Mouse (Mus musculus) forebrain, embryonic 11.5 days (tissue): ENCODE results near the gene Smarcc2. TPM values are rescaled to one million over a fixed set of nuclear protein-coding genes. Genes with fewer than 3 reads are reported as not detected.

ENCODE experiments used
- ATAC-seq: fragments of 200-750 bp; cut with Nextera tagmentation; replicated peaks from 2 replicates; pipeline ENCODE4 v1.8.0; 2017; ENCODE audit warnings: moderate TSS enrichment; ENCODE audit not compliant: low FRiP score
- DNase-seq: peaks from one replicate; pipeline ENCODE4 v3.0.0-alpha.2; 2017; ENCODE audit warnings: low spot score
- H3K27ac ChIP-seq: fragments of 300-500 bp; sonication (generic); 2 replicates; pipeline ENCODE4 v1.5.1; 2014; ENCODE audit warnings: low read depth, low read length
- H3K27me3 ChIP-seq: fragments of 300-500 bp; sonication (generic); 2 replicates; pipeline ENCODE4 v1.6.1; 2014; ENCODE audit warnings: mild to moderate bottlenecking, low read length, mixed read lengths; ENCODE audit not compliant: control insufficient read depth, insufficient read depth
- H3K36me3 ChIP-seq: fragments of 300-500 bp; sonication (generic); 2 replicates; pipeline ENCODE4 v1.6.1; 2014; ENCODE audit warnings: mild to moderate bottlenecking, low read length, moderate library complexity, mixed read lengths; ENCODE audit not compliant: control insufficient read depth, insufficient read depth
- H3K4me1 ChIP-seq: fragments of 300-500 bp; sonication (generic); replicated peaks from 2 replicates; pipeline ENCODE4 v1.6.1; 2014; ENCODE audit warnings: low read length, mixed read lengths; ENCODE audit not compliant: control insufficient read depth, insufficient read depth
- H3K4me2 ChIP-seq: fragments of 300-500 bp; sonication (generic); 2 replicates; pipeline ENCODE4 v1.6.1; 2014; ENCODE audit warnings: low read depth, mild to moderate bottlenecking, low read length, moderate library complexity, mixed read lengths; ENCODE audit not compliant: severe bottlenecking
- H3K4me3 ChIP-seq: fragments of 300-500 bp; sonication (generic); 2 replicates; pipeline ENCODE4 v1.5.1; 2014; ENCODE audit warnings: low read depth, low read length
- H3K9ac ChIP-seq: fragments of 300-500 bp; sonication (generic); 2 replicates; pipeline ENCODE4 v1.6.1; 2014; ENCODE audit warnings: low read length
- H3K9me3 ChIP-seq: fragments of 300-500 bp; sonication (generic); 2 replicates; pipeline ENCODE4 v1.6.1; 2016; ENCODE audit warnings: low read length, mixed read lengths; ENCODE audit not compliant: control insufficient read depth
- WGBS: fragments of 180-500 bp; shearing (Covaris S2); extraction: QIAGEN DNeasy Blood & Tissue Kit; methylation state at CpG from one replicate; pipeline ENCODE4 v1.1.7; 2014; 5-methylcytosine and 5-hydroxymethylcytosine counted together
- polyA plus RNA-seq: library from polyadenylated mRNA; unstranded; fragments of >200 nt; fragmentation: Nextera tagmentation; extraction: Ambion mirVana; gene quantifications from 2 replicates; pipeline ENCODE4 v1.2.1, GENCODE M21; 2014

Smarcc2 gene
- polyA plus RNA-seq, 1 experiment from 2014 or later, result 139 TPM

- WGBS, result 91% methylated on average over 5 of the region's 5 CpGs
- H3K36me3 ChIP-seq, result no peaks in the 10 kb centered on the region; the same call in 1 of the 2 replicates
- H3K4me2 ChIP-seq, result no peak overlapping the region
- H3K9me3 ChIP-seq, result no peaks in the 10 kb centered on the region
- H3K27me3 ChIP-seq, result no peaks in the 10 kb centered on the region
- no peak overlapping the region for H3K27ac ChIP-seq
- no peaks in the 10 kb centered on the region for H3K4me1 ChIP-seq
- DNase-seq (no peak), ATAC-seq (no peak)
- H3K9ac ChIP-seq, result no peak overlapping the region
- no peak overlapping the region for H3K4me3 ChIP-seq
These were observed 36.6 kb upstream of the Smarcc2 start for GRCm38 (mm10) chr10:128422426-128422825.

GRCm38 (mm10) chr10:128424604-128425003, 34.4 kb upstream of the Smarcc2 start:
- H3K9ac ChIP-seq, result no peak overlapping the region
- no peaks in the 10 kb centered on the region for H3K4me1 ChIP-seq
- H3K9me3 ChIP-seq, result no peaks in the 10 kb centered on the region
- H3K27ac ChIP-seq, result no peak overlapping the region
- H3K4me2 ChIP-seq, result no peak overlapping the region
- DNase-seq (no peak), ATAC-seq (no peak)
- H3K27me3 ChIP-seq, result no peaks in the 10 kb centered on the region
- H3K36me3 ChIP-seq, result no peaks in the 10 kb centered on the region; the same call in 1 of the 2 replicates
- WGBS, result 72% methylated on average over 7 of the region's 7 CpGs
- H3K4me3 ChIP-seq, result no peak overlapping the region

GRCm38 (mm10) chr10:128425260-128425659, 33.8 kb upstream of the Smarcc2 start:
- H3K4me3 ChIP-seq, result no peak overlapping the region
- ATAC-seq, result no peak
- H3K27ac ChIP-seq, result no peak overlapping the region
- H3K27me3 ChIP-seq, result no peaks in the 10 kb centered on the region
- no peak for DNase-seq
- no peaks in the 10 kb centered on the region for H3K9me3 ChIP-seq
- H3K36me3 ChIP-seq, result no peaks in the 10 kb centered on the region; the same call in 1 of the 2 replicates
- H3K4me2 ChIP-seq, result no peak overlapping the region
- no peak overlapping the region for H3K9ac ChIP-seq
- WGBS, result 88% methylated on average over 3 of the region's 3 CpGs
- no peaks in the 10 kb centered on the region for H3K4me1 ChIP-seq

- no peak for ATAC-seq
These were observed 30.0 kb upstream of the Smarcc2 start for GRCm38 (mm10) chr10:128429052-128429451.

GRCm38 (mm10) chr10:128429454-128429853, 29.6 kb upstream of the Smarcc2 start:
- Histone ChIP-seq H3K27me3 (no peaks in the 10 kb centered on the region), H3K9me3 (no peaks in the 10 kb centered on the region), H3K9ac (no peak overlapping the region), H3K4me1 (no peaks in the 10 kb centered on the region), H3K27ac (no peak overlapping the region), H3K4me2 (no peak overlapping the region), H3K36me3 (no peaks in the 10 kb centered on the region; the same call in 1 of the 2 replicates), H3K4me3 (no peak overlapping the region)
- DNase-seq (no peak), ATAC-seq (no peak)
- WGBS, result 88% methylated on average over 4 of the region's 4 CpGs

More at GRCm38 (mm10) chr10:128429052-128429451, 30.0 kb upstream of the Smarcc2 start:
- no peaks in the 10 kb centered on the region for H3K27me3 ChIP-seq
- no peak for DNase-seq
- H3K36me3 ChIP-seq, result no peaks in the 10 kb centered on the region; the same call in 1 of the 2 replicates
- H3K4me3 ChIP-seq, result no peak overlapping the region
- no peak overlapping the region for H3K9ac ChIP-seq
- no peak overlapping the region for H3K4me2 ChIP-seq
- no peaks in the 10 kb centered on the region for H3K4me1 ChIP-seq
- H3K27ac ChIP-seq, result no peak overlapping the region
- no peaks in the 10 kb centered on the region for H3K9me3 ChIP-seq
- WGBS, result 91% methylated on average over 5 of the region's 5 CpGs

GRCm38 (mm10) chr10:128433417-128433816, 25.6 kb upstream of the Smarcc2 start:
- Histone ChIP-seq H3K27me3 (no peaks in the 10 kb centered on the region), H3K9me3 (no peaks in the 10 kb centered on the region), H3K4me2 (no peak overlapping the region), H3K4me1 (no peaks in the 10 kb centered on the region), H3K36me3 (peaks cover 12% of the 10 kb centered on the region), H3K4me3 (no peak overlapping the region), H3K9ac (no peak overlapping the region), H3K27ac (no peak overlapping the region)
- ATAC-seq (no peak), DNase-seq (no peak)
- WGBS, result 92% methylated on average over 2 of the region's 2 CpGs

- 93% methylated on average over 10 of the region's 10 CpGs for WGBS
- no peaks in the 10 kb centered on the region for H3K9me3 ChIP-seq
- peaks cover 12% of the 10 kb centered on the region for H3K36me3 ChIP-seq
- no peak for DNase-seq
- H3K4me1 ChIP-seq, result no peaks in the 10 kb centered on the region
- no peak overlapping the region for H3K27ac ChIP-seq
- H3K4me2 ChIP-seq, result no peak overlapping the region
- no peaks in the 10 kb centered on the region for H3K27me3 ChIP-seq
- no peak for ATAC-seq
- H3K4me3 ChIP-seq, result no peak overlapping the region
- H3K9ac ChIP-seq, result no peak overlapping the region
These were observed 24.4 kb upstream of the Smarcc2 start for GRCm38 (mm10) chr10:128434681-128435080.

GRCm38 (mm10) chr10:128435186-128435823, 23.7 kb upstream of the Smarcc2 start:
- Histone ChIP-seq H3K4me1 (no peaks in the 10 kb centered on the region), H3K9ac (no peak overlapping the region), H3K27ac (no peak overlapping the region), H3K27me3 (no peaks in the 10 kb centered on the region), H3K4me2 (no peak overlapping the region), H3K9me3 (no peaks in the 10 kb centered on the region), H3K36me3 (peaks cover 12% of the 10 kb centered on the region), H3K4me3 (no peak overlapping the region)
- no peak for ATAC-seq
- no peak for DNase-seq
- WGBS, result 82% methylated on average over 17 of the region's 17 CpGs

- Histone ChIP-seq H3K9ac (no peak overlapping the region), H3K36me3 (peaks cover 12% of the 10 kb centered on the region), H3K27ac (no peak overlapping the region), H3K4me3 (no peak overlapping the region), H3K27me3 (no peaks in the 10 kb centered on the region), H3K9me3 (no peaks in the 10 kb centered on the region), H3K4me2 (no peak overlapping the region), H3K4me1 (no peaks in the 10 kb centered on the region)
- DNase-seq (no peak), ATAC-seq (no peak)
- 89% methylated on average over 5 of the region's 5 CpGs for WGBS
These were observed 23.2 kb upstream of the Smarcc2 start for GRCm38 (mm10) chr10:128435873-128436272.
